ENCODE assay signal across 8 mouse cellular contexts in genomic region chr2:92426426-92426825, GRCm38 (mm10). TPM values are rescaled to one million over a fixed set of nuclear protein-coding genes. Genes with fewer than 3 reads are reported as not detected.
A peak's percentile ranks its signal among the peaks of the same experiment; 100 is the strongest.
DNase-seq lines count a peak whose midpoint lies in the region; ATAC-seq and TF ChIP-seq lines count a peak whose summit lies in the region.

No protein-coding gene starts in this region.

- peak overlapping the region; percentile 89 for H3K27ac ChIP-seq in limb, embryonic 13.5 days
- H3K27ac ChIP-seq in stomach, embryonic 16.5 days (ENCODE audit: low read length) = peak overlapping the region; percentile 89

- peaks cover 62% of the 10 kb centered on the region for H3K4me1 ChIP-seq in lung, adult 2 months (ENCODE audit: control insufficient read depth, insufficient read depth, low read length)
- H3K4me1 ChIP-seq in limb, embryonic 13.5 days = peaks cover 69% of the 10 kb centered on the region
- H3K4me1 ChIP-seq in stomach, embryonic 16.5 days (ENCODE audit: control insufficient read depth, insufficient read depth, low read length) = peaks cover 64% of the 10 kb centered on the region

- H3K36me3 ChIP-seq in limb, embryonic 13.5 days = peaks cover 43% of the 10 kb centered on the region
- H3K36me3 ChIP-seq in stomach, embryonic 16.5 days (ENCODE audit: control insufficient read depth, insufficient read depth, low read length) = 0 out of 2 replicates have a peak, but pooled peaks cover 8% of the 10 kb centered on the region

- ATAC-seq in limb, embryonic 13.5 days (ENCODE audit: low FRiP score, low read depth) = no peak
- no peak for ATAC-seq in stomach, embryonic 16.5 days (ENCODE audit: insufficient read depth, low FRiP score)
- ATAC-seq in megakaryocyte, adult 5-6 weeks (ENCODE audit: poor library complexity, severe bottlenecking) = no peak

- 8% methylated on average over 3 of the region's 3 CpGs for WGBS in lung, adult 2 months
- WGBS in limb, embryonic 13.5 days = 63% methylated on average over 3 of the region's 3 CpGs
- WGBS in stomach, embryonic 16.5 days = 55% methylated on average over 3 of the region's 3 CpGs

- no peaks in the 10 kb centered on the region for H3K27me3 ChIP-seq in limb, embryonic 13.5 days
- no peaks in the 10 kb centered on the region for H3K27me3 ChIP-seq in stomach, embryonic 16.5 days (ENCODE audit: control insufficient read depth, insufficient read depth, low read length)

- no peak for DNase-seq in lung, adult 2 months
- no peak for DNase-seq in lung, postnatal 14 days
- peak; percentile 75 to 79 for DNase-seq in heart, adult 9 months (ENCODE audit: low spot score in 2 of 2)
- DNase-seq in retina, embryonic 14.5 days (ENCODE audit: low spot score) = no peak
- no peak for DNase-seq in adrenal gland, postnatal 10 days

- TF ChIP-seq POLR2A in lung, adult 2 months (IDR thresholded peaks at IDR 0.05; ENCODE audit: borderline replicate concordance, extremely low read depth, low read depth, low read length) = peak; percentile 20; the same call in 1 of the 2 replicates

- peak overlapping the region; percentile 27; the same call in 1 of the 2 replicates for H3K4me2 ChIP-seq in limb, embryonic 13.5 days (replicated peaks)
- H3K4me2 ChIP-seq in stomach, embryonic 16.5 days (ENCODE audit: low read depth, low read length) = no peak overlapping the region

- H3K9me3 ChIP-seq in limb, embryonic 13.5 days = no peaks in the 10 kb centered on the region
- no peaks in the 10 kb centered on the region for H3K9me3 ChIP-seq in stomach, embryonic 16.5 days (replicated peaks; ENCODE audit: control insufficient read depth, low read length)

- H3K4me3 ChIP-seq in lung, adult 2 months (replicated peaks; ENCODE audit: extremely low read depth, low read depth, low read length) = no peak overlapping the region
- H3K4me3 ChIP-seq in limb, embryonic 13.5 days = no peak overlapping the region
- no peak overlapping the region for H3K4me3 ChIP-seq in stomach, embryonic 16.5 days (replicated peaks; ENCODE audit: low read length)

- TF ChIP-seq CTCF in lung, adult 2 months (IDR thresholded peaks at IDR 0.05; ENCODE audit: insufficient read depth, low read length) = no peak

- no peak overlapping the region for H3K9ac ChIP-seq in limb, embryonic 13.5 days
- 0 out of 2 replicates have a peak overlapping the region, but pooled peaks have one; percentile 31 for H3K9ac ChIP-seq in stomach, embryonic 16.5 days (ENCODE audit: low read length)

RNA-seq across cellular contexts. Expression of gene Cry2, which starts 7.4 kb away (rescaled TPM):
- 37.5 and 40.7 TPM in 2 replicates for polyA plus RNA-seq in lung, adult 2 months (2012; rRNA removed)
- 31.0 and 34.9 TPM in 2 replicates for polyA plus RNA-seq in limb, embryonic 13.5 days (2015; fragmentation: Nextera tagmentation; extraction: Ambion mirVana)
- 23.4 and 26.5 TPM in 2 replicates for polyA plus RNA-seq in stomach, embryonic 16.5 days (2015; fragmentation: Nextera tagmentation; extraction: Ambion mirVana)
- 3.5 and 4.1 TPM in 2 replicates for total RNA-seq in megakaryocyte, adult 5-6 weeks (2015)
- 3.2 and 4.3 TPM in 2 replicates for total RNA-seq in megakaryocyte, adult 5-6 weeks (2017)
- total RNA-seq in adrenal gland, postnatal 10 days (2021) = 10 to 100 TPM; 39.3 to 41.9 TPM

RNA-seq across cellular contexts. Expression of gene Mapk8ip1, which starts 25.4 kb away (rescaled TPM):
- polyA plus RNA-seq in lung, adult 2 months (2012; rRNA removed) = 18.3 and 23.2 TPM in 2 replicates
- polyA plus RNA-seq in limb, embryonic 13.5 days (2015; fragmentation: Nextera tagmentation; extraction: Ambion mirVana) = 27.6 and 28.9 TPM in 2 replicates
- polyA plus RNA-seq in stomach, embryonic 16.5 days (2015; fragmentation: Nextera tagmentation; extraction: Ambion mirVana) = 12.5 and 14.9 TPM in 2 replicates
- not detected in 2 replicates for total RNA-seq in megakaryocyte, adult 5-6 weeks (2015)
- total RNA-seq in megakaryocyte, adult 5-6 weeks (2017) = 0.04 TPM in 1 of 2 replicates, not detected in the other
- total RNA-seq in adrenal gland, postnatal 10 days (2021) = 10 to 100 TPM; 22.5 to 28.1 TPM

RNA-seq across cellular contexts. Expression of gene Slc35c1, which starts 33.9 kb away (rescaled TPM):
- 43.9 and 49.0 TPM in 2 replicates for polyA plus RNA-seq in lung, adult 2 months (2012; rRNA removed)
- polyA plus RNA-seq in limb, embryonic 13.5 days (2015; fragmentation: Nextera tagmentation; extraction: Ambion mirVana) = 10.6 and 11.7 TPM in 2 replicates
- polyA plus RNA-seq in stomach, embryonic 16.5 days (2015; fragmentation: Nextera tagmentation; extraction: Ambion mirVana) = 34.5 and 40.4 TPM in 2 replicates
- total RNA-seq in megakaryocyte, adult 5-6 weeks (2015) = 82.5 and 84.8 TPM in 2 replicates
- 28.7 and 42.0 TPM in 2 replicates for total RNA-seq in megakaryocyte, adult 5-6 weeks (2017)
- total RNA-seq in adrenal gland, postnatal 10 days (2021) = 10 to 100 TPM; 14.7 to 17.6 TPM

RNA-seq across cellular contexts. Expression of gene 1700029I15Rik, which starts 44.1 kb away (rescaled TPM):
- polyA plus RNA-seq in lung, adult 2 months (2012; rRNA removed) = 3.2 and 3.3 TPM in 2 replicates
- polyA plus RNA-seq in limb, embryonic 13.5 days (2015; fragmentation: Nextera tagmentation; extraction: Ambion mirVana) = 2.3 and 4.8 TPM in 2 replicates
- polyA plus RNA-seq in stomach, embryonic 16.5 days (2015; fragmentation: Nextera tagmentation; extraction: Ambion mirVana) = 3.5 and 5.4 TPM in 2 replicates
- total RNA-seq in megakaryocyte, adult 5-6 weeks (2015) = 2.6 and 3.5 TPM in 2 replicates
- total RNA-seq in megakaryocyte, adult 5-6 weeks (2017) = 1.5 and 3.1 TPM in 2 replicates
- 1 to 10 TPM; 7.6 to 9.4 TPM for total RNA-seq in adrenal gland, postnatal 10 days (2021)

RNA-seq across cellular contexts. Expression of gene Large2, which starts 51.8 kb away (rescaled TPM):
- polyA plus RNA-seq in lung, adult 2 months (2012; rRNA removed) = 15.9 and 18.5 TPM in 2 replicates
- polyA plus RNA-seq in limb, embryonic 13.5 days (2015; fragmentation: Nextera tagmentation; extraction: Ambion mirVana) = 11.9 and 13.3 TPM in 2 replicates
- polyA plus RNA-seq in stomach, embryonic 16.5 days (2015; fragmentation: Nextera tagmentation; extraction: Ambion mirVana) = 12.6 and 15.5 TPM in 2 replicates
- not detected in 2 replicates for total RNA-seq in megakaryocyte, adult 5-6 weeks (2015)
- not detected in 2 replicates for total RNA-seq in megakaryocyte, adult 5-6 weeks (2017)
- 1 to 10 TPM; 1.7 to 2.2 TPM for total RNA-seq in adrenal gland, postnatal 10 days (2021)

Comparison
In these comparisons a context has a peak if more than half of its experiments do, and no peak if none do; other contexts are left out.
1. DNase-seq: peak in heart, adult 9 months (2 of 2); none in lung, adult 2 months (single experiment), lung, postnatal 14 days (single experiment), retina, embryonic 14.5 days (single experiment) and adrenal gland, postnatal 10 days (single experiment).